Mouse (Mus musculus) brown adipose tissue, adult 24 weeks (tissue): ENCODE results near the gene Yaf2. TPM values are rescaled to one million over a fixed set of nuclear protein-coding genes. Genes with fewer than 3 reads are reported as not detected.
"Not testable (repeated sequence)": the region's sequence is repeated elsewhere in the genome, so short reads cannot be mapped to it uniquely, and the experiment has no call there.

Experiments used
- H3K27ac ChIP-seq: fragments of 200-500 bp; replicated peaks from 2 replicates; pipeline ENCODE4 v1.5.1; 2012; ENCODE audit warnings: low read depth, mild to moderate bottlenecking, low read length
- H3K4me1 ChIP-seq: fragments of 200-500 bp; 2 replicates; pipeline ENCODE4 v1.6.1; 2012; ENCODE audit warnings: low read length, mixed read lengths; ENCODE audit not compliant: control insufficient read depth, insufficient read depth, insufficient read length
- H3K4me3 ChIP-seq: fragments of 200-500 bp; 2 replicates; pipeline ENCODE4 v1.5.1; 2012; ENCODE audit warnings: low read depth, mild to moderate bottlenecking, low read length, moderate library complexity; ENCODE audit not compliant: insufficient read depth
- polyA plus RNA-seq: library from polyadenylated mRNA; stranded (reverse); fragments of >200 nt; gene quantifications from 2 replicates; pipeline ENCODE4 v1.2.4, GENCODE M21; 2012; ENCODE audit not compliant: missing spikeins, insufficient read depth, insufficient read length

Yaf2 gene
- polyA plus RNA-seq: 37.8 and 62.9 TPM in 2 replicates

- Histone ChIP-seq H3K27ac (peak within 1 kb of the TSS; percentile 62), H3K4me3 (peak within 1 kb of the TSS; percentile 97), H3K4me1 (peaks cover 3% of the 10 kb centered on the region; the same call in 1 of the 2 replicates)
These were observed at the start of gene Yaf2 for GRCm38 (mm10) chr15:93336925-93337761. TSS of gene Yaf2 (minus strand) at chr15:93336935.

- H3K4me3 ChIP-seq: no peak overlapping the region
- H3K4me1 ChIP-seq: no peaks in the 10 kb centered on the region
- H3K27ac ChIP-seq: no peak overlapping the region
These were observed 44.6 kb upstream of the Yaf2 start for GRCm38 (mm10) chr15:93381337-93381736.

DNA sequence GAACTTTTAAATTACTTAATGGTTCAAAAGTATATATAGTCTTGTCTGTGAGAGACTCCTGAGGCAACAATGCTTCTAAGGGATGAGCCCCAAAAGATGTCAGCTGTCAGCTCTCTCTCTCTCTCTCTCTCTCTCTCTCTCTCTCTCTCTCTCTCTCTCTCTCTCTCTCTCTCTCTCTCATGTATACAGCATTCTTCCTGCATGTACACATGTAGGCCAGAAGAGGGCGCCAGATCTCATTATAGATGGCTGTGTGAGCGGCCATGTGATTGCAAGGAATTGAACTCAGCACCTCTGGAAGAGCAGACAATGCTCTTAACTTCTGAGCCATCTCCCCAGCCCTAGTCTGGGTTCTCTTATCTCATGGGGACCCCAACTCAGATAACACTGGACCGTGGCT lies 42.4 kb upstream of the Yaf2 start:
- Histone ChIP-seq H3K4me1 (no peaks in the 10 kb centered on the region), H3K27ac (no peak overlapping the region), H3K4me3 (no peak overlapping the region)

- Histone ChIP-seq H3K27ac (no peak overlapping the region), H3K4me3 (no peak overlapping the region), H3K4me1 (no peaks in the 10 kb centered on the region)
These were observed 39.0 kb upstream of the Yaf2 start for GRCm38 (mm10) chr15:93375696-93376095.

GRCm38 (mm10) chr15:93372525-93373119 lies 35.9 kb upstream of the Yaf2 start:
- H3K4me3 ChIP-seq, H3K4me1 ChIP-seq, H3K27ac ChIP-seq: not testable (repeated sequence)

GRCm38 (mm10) chr15:93371838-93372237 lies 35.1 kb upstream of the Yaf2 start:
- Histone ChIP-seq H3K27ac (no peak overlapping the region), H3K4me1 (no peaks in the 10 kb centered on the region), H3K4me3 (no peak overlapping the region)

- Histone ChIP-seq H3K4me1 (no peaks in the 10 kb centered on the region), H3K27ac (no peak overlapping the region), H3K4me3 (no peak overlapping the region)
These were observed 31.8 kb upstream of the Yaf2 start for GRCm38 (mm10) chr15:93368558-93368957.

- H3K4me1 ChIP-seq: no peaks in the 10 kb centered on the region
- H3K27ac ChIP-seq: no peak overlapping the region
- no peak overlapping the region for H3K4me3 ChIP-seq
These were observed 28.8 kb upstream of the Yaf2 start for GRCm38 (mm10) chr15:93365561-93365960.

DNA sequence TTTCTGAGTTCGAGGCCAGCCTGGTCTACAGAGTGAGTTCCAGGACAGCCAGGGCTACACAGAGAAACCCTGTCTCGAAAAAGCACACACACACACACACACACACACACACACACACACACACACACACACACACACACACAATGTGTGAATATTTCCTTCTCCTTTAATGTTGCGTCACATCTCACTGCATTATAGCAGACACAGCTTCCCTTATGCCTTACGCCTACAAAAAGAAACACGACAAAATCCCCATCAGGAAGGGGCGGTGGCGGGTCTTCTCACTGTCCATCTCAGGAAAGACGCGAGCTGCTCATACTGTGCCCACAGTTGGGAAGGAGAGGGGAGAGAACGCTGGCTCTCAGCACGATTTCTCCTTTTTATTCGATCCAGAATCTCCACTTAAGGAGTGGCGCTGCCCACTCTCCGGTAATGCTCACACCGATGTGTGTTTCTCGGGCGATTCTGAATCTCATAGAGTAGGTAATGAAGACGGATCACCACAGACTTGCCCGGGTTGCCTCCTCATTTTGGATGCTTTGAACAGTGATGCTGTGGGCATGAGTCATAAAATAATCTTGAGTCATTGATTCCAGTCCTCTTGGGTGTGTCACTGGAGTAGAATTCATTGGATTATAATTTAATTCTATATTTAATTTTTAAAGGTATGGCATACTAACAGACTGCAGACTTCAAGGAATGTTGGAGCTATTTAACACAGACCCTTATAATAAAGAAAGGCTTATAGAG lies 21.8 kb upstream of the Yaf2 start:
- H3K4me1 ChIP-seq: no peaks in the 10 kb centered on the region
- no peak overlapping the region for H3K4me3 ChIP-seq
- H3K27ac ChIP-seq: no peak overlapping the region

- H3K27ac ChIP-seq: no peak overlapping the region
- no peak overlapping the region for H3K4me3 ChIP-seq
- no peaks in the 10 kb centered on the region; the same call in 1 of the 2 replicates for H3K4me1 ChIP-seq
These were observed 4.1 kb upstream of the Yaf2 start for GRCm38 (mm10) chr15:93340630-93341379.

DNA sequence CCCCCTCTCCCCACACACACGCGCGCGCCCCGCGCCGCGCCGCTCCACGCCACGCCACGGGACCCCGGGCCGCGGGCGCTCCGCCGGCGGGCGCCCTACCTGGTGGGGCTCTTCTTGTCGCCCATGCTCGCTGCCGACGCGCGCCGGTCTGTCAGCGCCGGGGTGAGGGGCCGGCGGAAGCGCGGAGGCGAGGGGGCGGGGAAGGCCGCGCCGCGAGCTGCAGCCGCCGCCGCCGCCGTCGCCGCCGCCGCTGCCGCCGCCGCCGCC lies 144 bp downstream of the Yaf2 start:
- Histone ChIP-seq H3K27ac (peak overlapping the region; percentile 62), H3K4me1 (peaks cover 3% of the 10 kb centered on the region; the same call in 1 of the 2 replicates), H3K4me3 (peak overlapping the region; percentile 97)

GRCm38 (mm10) chr15:93335821-93336657 lies 696 bp downstream of the Yaf2 start:
- peak overlapping the region; percentile 97 for H3K4me3 ChIP-seq
- peaks cover 3% of the 10 kb centered on the region; the same call in 1 of the 2 replicates for H3K4me1 ChIP-seq
- H3K27ac ChIP-seq: peak overlapping the region; percentile 62

DNA sequence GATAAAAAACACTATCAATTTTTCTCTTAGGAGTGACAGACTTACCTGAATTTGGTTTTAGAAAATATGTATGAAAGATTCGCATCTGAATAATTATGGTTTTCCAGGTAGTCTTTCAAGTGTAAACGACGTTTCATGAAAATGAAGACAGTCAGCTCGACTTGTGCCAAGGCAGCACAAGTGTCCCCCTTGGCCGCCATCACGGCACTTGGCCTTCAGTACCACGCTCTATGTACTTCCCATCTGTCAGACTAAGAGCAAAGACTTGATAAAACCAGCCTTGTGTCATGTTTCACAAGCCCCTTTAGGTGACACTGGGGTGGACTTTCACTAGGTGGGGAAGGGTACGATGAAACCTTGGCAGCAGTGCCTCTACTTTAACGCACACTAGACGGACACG lies 5.5 kb downstream of the Yaf2 start:
- Histone ChIP-seq H3K27ac (no peak overlapping the region), H3K4me3 (no peak overlapping the region), H3K4me1 (peaks cover 11% of the 10 kb centered on the region)

- H3K4me3 ChIP-seq: no peak overlapping the region
- H3K4me1 ChIP-seq: peaks cover 8% of the 10 kb centered on the region
- no peak overlapping the region for H3K27ac ChIP-seq
These were observed 9.5 kb downstream of the Yaf2 start for GRCm38 (mm10) chr15:93327235-93327634.
